Mouse (Mus musculus): ENCODE data around the gene 1700003E16Rik.

1700003E16Rik gene

DNA sequence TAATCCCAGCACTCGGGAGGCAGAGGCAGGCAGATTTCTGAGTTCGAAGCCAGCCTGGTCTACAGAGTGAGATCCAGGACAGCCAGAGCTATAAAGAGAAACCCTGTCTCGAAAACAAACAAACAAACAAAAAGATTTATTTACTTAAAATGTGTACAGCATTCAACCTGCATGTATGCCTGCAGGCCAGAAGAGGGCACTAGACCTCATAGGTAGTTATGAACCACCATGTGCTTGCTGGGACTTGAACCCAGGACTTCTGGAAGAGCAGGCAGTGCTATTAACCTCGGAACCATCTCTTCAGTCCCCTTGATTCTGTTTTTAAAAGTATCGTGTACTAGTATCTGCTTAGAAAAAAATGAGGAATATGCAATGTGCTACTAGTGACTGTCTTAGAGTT lies 28.8 kb upstream of the 1700003E16Rik start:
- DNase-seq (ENCODE audit: low read depth, low spot score): no peak

DNA sequence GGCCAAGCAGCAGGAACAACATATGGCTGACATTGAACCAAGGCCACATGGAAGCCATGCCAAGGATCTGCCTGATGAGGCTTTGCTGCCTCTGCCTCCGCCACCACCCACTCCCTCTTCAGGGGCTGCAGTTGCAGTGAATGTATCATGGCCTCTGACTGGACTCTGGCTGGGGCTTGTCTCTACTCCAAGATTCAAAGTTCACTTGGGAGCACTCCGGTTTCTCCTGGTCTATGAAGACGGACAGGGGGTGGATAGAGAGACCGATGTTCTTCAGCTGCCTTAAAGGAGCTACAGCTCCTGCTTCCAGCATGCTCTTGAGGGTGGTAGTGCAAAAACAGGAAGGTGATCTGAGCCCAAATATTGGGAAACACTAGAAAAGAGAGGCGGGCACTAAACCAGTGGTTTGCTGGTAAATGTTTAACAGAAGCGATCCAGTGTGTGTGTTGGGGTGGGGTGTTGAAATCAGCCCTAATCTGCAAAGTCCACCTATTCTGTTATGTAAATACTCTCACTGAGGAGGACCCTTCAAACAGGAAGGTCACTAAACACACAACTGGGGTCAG lies 24.7 kb upstream of the 1700003E16Rik start:
- no peak for DNase-seq (ENCODE audit: low read depth, low spot score)

DNA sequence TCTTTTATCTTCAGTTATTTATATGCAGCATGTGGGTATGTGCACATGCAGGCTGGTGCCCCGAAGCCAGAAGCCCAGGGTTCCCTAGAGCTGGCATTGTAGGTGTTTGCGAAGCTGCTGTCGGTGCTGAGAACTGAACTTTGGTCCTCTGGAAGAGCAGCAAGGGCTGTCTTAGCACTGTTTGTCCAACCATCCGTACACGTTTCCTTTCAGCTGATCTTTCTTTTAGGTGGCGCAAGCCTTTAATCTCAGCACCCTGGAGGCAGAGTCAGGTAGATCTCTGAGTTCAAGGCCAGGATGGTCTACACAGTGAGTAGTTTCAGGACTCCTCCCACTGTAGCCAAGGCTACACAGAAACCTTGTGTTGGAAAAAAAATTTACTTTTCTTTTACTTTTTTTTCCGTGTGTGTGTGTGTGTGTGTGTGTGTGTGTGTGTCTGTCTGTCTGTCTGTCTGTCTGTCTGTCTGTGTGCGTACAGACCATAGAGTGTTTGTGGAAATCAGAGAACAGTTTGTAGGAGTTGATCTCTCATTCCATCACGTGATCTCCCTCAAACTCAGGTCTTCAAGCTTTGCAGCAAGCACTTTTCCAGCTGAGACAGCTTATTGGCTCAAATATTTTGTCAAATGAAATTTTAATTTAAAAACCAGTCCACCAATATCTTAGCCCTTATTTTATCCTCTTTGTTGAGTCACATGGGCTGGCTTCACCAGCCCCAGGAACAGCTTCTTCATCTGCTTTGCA lies 23.9 kb upstream of the 1700003E16Rik start:
- DNase-seq (ENCODE audit: low read depth, low spot score): no peak

DNA sequence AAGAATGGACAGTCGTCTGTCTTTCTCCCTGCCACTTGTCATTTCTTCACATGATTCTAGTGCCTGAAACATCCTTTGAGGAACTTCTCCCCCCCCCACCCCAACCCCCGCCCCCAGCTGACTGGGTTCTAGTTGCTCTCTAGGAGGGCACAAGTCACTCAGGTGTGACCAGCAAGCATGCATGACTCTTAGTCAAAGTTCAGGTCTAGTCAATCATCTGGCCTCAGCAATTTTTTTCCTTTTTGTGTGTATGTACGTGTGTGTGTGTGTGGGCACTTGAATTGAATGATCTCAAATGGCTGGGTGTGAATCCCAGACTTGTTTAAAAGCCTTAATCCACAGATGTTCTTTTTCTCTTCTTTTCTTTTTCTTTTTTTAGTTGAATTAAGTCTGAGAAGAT lies 22.0 kb upstream of the 1700003E16Rik start:
- DNase-seq (ENCODE audit: low read depth, low spot score): no peak

DNA sequence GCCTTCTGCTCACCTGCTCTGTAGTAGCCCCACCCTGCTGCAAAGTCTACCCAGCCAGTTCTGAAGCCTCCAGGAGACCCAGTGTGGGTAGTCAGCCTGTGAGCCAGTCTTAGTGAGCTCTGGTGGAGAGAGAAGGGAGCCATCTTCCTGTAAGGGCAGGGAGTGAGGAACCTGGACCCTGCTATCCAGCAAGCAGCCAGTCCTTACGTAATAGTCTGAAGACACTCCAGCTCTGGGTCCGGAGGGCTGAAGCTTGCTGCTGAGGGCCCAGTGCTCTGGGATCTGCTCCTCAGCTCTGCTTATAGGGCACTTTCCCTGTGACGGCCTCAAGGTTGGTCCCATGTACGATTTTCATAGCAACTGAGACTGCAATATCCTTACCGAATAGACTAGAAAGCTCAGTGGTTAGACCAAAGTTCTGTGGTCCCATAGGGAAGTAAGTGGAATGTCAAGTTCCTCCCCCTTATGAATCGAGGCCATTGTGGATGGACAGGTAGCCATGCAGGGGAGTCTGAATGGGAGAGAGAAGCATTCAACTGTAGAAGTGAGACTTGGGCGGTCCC lies 21.2 kb upstream of the 1700003E16Rik start, which contains the start of gene Rtkn:
Gene Rtkn, plus strand, starts transcription at position 513 of the 563 bp plus-strand sequence.
- no peak for DNase-seq (ENCODE audit: low read depth, low spot score)

DNA sequence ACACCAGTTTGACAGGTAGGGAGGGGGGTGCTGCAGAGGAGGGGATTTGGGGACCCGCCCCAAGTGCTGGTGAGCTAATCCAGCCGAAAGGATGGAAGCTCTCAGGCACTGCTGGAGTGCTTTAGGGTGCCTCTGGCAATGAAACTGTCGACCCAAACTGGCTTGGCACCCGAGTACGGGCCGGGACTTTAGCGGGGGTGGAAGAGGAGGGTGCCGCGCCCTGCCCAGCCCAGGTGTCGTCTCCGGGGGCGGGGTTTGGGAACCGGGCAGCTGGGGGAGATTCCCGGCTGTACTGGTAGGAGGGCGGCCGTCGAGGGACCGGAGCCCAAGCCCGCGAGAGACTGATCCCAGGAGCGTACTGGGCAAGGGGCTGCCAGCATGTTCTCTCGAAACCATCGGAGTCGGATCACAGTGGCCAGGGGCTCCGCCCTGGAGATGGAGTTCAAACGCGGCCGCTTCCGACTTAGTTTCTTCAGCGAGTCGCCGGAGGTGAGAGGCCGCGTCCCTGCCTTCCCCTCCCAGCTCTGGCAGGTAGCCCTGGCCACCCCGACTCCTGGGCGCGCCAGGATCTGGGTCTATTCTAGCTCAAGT lies 20.5 kb upstream of the 1700003E16Rik start:
- DNase-seq (ENCODE audit: low read depth, low spot score): no peak

DNA sequence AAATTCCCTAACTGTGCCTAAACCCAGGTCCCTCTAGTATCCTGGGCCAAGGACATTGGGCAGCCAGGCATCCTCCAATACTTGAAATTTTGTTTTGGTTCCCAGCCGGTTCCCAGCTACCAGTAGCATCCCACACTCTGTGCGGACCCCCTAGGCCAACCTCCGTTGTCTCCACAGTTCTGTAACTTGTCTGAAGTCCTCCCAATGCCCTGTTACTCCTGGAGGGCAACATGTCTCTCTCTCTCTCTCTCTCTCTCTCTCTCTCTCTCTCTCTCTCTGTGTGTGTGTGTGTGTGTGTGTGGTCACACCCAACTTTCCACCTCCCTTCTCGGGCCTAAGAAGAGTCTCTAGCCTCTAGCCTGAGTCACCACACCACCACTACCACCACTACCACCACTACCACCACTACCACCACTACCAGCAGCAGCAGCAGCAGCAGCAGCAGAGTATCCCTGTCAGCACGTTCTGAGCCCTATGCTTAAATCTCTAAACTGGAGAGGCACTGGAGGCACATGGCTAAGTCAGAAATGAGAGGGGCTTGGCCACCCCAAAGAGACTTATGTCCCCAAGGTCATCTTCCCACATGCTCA lies 19.8 kb upstream of the 1700003E16Rik start:
- no peak for DNase-seq (ENCODE audit: low read depth, low spot score)

DNA sequence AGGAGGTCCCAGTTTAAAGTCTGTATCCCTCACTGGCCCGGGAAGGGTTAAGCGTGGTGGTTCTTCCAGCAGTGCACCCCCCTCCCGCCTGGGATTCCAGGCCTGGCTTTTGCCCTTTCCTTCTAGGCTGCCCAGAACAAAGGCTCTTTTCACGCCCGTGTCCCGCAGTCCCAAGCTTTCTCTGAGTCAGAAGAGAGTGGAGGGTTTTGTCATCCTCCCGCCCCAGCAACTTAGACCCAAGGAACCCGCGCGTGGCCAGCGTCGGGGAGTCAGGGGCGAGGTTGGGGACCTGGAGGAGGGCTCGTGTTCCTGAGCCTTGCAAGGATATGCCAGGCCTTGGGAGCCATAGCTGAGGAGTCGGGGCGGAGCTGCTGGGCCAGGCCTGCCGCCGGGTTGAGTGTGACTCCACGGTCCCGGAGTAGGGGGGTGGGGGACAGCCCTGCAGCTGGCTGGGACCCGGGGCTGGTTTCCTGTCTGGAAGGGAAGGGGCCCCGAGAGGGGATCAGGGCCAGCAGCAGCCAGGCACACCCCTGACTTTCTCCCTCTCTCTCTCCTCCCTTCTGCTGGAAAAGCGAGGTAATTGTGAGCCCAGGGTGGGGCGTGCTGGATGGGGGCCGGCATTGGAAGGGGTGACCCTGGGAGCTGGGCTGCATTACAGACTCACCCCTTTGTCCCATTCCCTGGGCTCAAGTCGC lies 19.2 kb upstream of the 1700003E16Rik start:
- no peak for DNase-seq (ENCODE audit: low read depth, low spot score)

DNA sequence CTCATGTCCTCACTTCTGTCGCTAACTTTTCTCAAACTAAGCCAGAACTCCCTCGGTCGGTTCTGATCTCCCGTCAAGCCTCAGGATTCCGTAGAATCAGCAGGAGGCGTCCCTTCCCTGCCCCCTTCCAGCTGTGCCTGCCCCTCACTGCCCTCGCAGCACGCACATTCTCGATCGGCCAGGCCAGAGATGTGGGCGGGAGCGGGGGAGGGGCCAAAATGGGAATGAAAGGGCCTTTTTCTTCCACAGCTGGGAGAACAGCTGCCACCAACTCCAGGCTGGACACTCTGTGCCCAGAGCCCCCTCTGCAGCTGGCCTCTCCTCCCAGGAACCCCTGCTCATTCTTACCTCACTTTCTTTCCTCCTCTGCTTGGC lies 18.6 kb upstream of the 1700003E16Rik start:
- no peak for DNase-seq (ENCODE audit: low read depth, low spot score)

DNA sequence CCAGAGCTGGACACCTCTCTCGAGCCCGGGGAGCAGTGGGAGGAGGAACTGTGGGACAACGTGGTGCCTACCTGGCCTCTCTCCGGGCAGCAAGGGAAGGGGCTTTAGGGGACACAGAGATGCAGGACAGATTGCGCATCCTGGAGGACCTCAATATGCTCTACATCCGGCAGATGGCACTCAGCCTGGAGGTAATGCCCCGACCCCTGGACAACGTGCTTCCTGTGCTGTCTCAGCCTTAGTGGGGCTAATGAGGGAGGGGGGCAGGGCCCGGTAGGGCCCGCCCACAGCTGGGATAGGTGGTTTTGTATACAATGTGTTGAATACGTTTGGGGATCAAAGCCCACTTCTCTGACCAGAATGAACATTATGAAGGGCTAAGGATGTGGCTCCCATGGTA lies 18.1 kb upstream of the 1700003E16Rik start:
- no peak for DNase-seq (ENCODE audit: low read depth, low spot score)

DNA sequence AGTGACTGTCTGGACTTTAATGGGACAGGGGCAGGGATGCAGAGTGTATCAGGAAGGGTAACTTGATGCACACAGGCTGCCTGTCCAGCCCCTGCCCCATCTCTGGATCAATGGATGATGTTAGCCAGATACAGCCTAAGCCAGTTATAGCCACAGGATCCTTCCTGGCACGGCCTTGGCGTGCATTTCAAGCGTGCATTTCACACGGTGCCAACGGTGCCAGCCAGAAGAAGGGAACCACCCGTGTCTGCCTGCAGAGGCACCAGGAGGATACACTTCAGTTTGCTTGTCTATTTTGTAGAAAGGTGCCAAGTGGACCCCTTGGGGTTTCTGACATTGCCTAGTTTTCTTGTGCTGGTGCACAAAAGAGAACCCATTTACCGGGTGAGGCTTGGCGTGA lies 16.2 kb upstream of the 1700003E16Rik start:
- DNase-seq (ENCODE audit: low read depth, low spot score): no peak

DNA sequence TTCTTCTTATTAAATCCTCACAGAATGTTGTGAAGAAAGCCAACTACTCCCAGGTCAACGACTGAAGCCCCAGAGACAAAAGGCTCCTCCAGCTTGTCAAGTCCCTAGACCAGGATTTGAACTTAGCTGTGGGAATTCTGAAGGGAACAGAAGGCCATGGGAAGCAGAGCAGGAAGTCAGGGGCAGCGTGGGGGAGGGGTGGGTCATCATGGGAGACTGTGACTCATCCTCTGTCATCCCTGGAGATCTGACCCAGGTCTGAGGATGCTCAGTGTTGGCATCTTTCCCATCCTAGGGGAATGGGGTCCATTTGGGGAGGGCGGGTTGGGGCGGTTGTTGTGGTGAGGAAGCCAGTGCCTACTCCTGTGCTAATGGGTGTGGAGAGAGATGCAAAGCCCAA lies 14.6 kb upstream of the 1700003E16Rik start:
- no peak for DNase-seq (ENCODE audit: low read depth, low spot score)

DNA sequence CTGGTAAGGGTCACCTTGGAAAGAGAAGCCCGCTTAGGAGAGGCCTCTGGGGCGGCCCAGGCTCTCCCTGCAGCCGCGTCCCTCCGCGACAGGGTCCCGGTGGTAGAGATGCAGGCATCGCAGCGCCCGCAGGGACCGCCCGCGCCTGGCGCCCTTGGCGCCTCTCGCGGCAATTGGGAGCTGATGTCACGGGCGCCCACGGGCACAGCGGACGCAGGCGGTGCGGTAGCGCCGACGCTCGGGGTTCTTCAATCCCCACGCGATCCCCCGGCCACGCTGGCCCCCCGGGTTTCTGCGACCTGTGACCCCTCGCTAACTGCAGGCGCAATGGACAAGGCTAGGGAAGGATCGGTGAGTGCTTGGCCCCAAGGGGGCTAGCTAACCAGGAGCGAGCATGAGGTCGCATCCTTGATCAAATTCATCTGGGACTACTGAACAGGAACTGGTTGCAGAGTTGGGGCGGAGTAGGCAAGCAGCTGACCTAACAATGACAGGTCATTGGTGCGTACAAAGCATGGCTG lies 13.9 kb upstream of the 1700003E16Rik start:
- no peak for DNase-seq (ENCODE audit: low read depth, low spot score)

DNA sequence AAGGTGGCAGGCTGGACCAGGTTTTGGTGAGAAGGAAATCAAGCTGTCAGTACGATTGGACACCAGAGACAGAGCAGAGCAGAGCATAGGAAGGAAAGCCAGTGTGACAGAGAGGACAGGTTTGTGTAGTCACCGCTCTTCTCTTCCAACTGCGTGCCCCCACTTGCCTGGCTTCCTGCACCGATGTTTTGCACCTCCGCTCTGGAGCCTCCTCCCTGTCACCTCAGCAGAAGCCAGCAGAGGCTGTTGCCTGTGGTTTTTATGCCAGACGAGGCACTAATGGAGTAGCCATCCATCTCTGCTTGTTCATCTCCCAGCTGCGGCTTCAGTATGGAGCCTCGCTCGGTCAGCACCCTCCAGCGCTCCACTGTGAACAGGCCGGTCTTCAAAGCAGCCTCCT lies 13.3 kb upstream of the 1700003E16Rik start:
- DNase-seq (ENCODE audit: low read depth, low spot score): no peak

DNA sequence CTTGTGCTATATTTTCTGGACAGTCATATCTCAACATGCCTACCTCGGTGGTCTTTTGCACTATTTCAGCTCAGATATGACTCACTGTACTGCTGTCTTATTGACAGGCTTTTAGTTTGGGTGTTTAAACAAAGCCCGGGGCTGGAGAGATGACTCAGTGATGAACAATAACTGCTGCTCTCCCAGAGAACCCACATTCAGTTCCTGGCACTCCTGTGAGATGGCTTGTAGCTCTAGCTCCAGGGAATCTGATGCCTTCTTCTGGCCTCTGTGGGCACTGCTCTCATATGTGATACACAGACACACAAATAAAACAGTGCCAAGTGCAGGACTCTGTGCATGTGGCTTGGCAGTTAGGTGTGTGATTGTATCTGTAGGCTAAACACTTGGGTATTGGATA lies 11.0 kb upstream of the 1700003E16Rik start:
- no peak for DNase-seq (ENCODE audit: low read depth, low spot score)

DNA sequence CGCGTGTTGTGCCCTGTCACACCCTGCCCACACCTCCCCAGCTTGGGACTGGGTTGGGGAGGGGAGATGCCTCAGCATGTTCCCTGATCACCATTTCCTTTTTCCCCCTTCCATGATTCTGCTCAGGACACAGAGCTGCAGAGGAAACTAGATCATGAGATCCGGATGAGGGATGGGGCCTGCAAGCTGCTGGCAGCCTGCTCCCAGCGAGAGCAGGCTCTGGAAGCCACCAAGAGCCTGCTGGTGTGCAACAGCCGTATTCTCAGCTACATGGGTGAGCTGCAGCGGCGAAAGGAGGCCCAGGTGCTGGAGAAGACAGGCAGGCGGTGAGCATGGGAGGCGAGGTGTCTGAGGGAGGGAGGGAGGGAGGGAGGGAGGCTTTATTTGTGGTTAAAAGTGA lies 10.4 kb upstream of the 1700003E16Rik start:
- no peak for DNase-seq (ENCODE audit: low read depth, low spot score)

DNA sequence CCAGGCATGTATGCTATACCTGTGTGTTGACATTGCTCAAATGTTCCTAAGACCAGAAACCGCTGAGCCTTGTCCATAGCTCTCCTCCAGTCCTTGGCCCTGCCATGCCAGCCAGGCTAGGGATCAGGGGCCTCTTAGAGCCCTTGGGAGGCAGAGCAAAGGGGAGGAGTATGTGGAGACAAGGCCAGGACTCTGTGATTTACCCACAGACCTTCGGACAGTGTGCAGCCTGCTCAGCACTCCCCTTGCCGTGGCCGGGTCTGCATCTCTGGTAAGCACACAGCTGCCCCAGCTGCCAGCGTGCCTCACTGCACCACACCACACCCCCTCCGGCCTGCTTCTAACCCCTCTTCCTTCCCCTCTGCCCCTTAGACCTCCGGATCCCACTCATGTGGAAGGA lies 8.9 kb upstream of the 1700003E16Rik start:
- DNase-seq (ENCODE audit: low read depth, low spot score): no peak

DNA sequence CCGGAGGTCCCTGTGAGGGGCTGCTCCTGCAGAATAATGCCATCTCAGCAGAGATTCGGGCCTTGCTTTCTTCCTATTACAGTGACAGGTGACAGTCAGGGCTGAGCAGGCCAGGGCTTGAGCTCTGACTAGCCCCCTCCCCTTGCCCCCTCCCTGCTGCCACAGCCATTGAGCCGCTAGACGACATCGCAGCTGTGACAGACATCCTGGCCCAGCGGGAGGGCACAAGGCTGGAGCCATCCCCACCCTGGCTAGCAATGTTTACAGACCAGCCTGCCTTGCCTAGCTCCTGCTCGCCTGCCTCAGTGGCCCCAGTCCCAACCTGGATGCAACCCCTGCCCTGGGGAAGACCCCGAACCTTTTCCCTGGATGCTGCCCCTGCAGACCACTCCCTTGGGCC lies 4.5 kb upstream of the 1700003E16Rik start:
- no peak for DNase-seq (ENCODE audit: low read depth, low spot score)

DNA sequence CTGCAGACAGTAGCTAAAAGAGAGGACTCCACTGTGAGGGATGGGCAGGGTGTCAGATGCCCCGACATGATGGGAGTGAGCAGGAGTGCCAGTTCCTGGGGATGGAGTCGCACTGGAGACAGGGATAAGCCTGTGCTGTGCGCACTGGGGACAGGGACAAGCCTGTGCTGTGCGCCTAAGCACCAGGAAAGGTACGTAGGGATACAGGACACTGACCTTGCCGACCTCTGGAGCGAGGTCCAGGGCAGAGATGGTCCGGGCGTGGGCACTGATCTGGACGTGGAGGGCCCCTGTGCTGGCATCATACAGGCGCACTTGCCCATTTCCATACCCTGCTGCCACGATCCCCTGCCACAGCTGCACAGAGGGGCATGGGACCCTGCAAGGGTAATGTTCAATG lies 3.2 kb upstream of the 1700003E16Rik start:
- DNase-seq (ENCODE audit: low read depth, low spot score): no peak

DNA sequence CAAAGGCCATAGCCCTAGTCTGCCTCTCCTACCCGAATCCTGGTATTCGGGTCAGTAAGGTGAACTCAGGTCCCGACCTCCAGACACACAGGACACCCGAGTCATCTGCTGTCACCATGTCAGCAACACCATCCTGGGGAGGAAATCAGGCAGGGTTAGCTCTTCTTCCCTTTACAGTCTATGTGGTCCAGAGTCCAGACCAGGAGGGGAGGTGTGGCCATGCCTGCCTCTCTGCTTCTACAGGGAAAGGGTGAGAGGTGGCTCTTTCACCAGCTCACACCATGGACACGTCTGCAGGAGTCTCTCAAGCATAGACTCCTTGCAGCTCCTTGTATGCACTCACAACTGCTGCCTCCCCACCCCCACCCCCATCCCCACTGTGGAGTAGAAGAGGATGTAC lies 2.7 kb upstream of the 1700003E16Rik start:
- DNase-seq (ENCODE audit: low read depth, low spot score): no peak

DNA sequence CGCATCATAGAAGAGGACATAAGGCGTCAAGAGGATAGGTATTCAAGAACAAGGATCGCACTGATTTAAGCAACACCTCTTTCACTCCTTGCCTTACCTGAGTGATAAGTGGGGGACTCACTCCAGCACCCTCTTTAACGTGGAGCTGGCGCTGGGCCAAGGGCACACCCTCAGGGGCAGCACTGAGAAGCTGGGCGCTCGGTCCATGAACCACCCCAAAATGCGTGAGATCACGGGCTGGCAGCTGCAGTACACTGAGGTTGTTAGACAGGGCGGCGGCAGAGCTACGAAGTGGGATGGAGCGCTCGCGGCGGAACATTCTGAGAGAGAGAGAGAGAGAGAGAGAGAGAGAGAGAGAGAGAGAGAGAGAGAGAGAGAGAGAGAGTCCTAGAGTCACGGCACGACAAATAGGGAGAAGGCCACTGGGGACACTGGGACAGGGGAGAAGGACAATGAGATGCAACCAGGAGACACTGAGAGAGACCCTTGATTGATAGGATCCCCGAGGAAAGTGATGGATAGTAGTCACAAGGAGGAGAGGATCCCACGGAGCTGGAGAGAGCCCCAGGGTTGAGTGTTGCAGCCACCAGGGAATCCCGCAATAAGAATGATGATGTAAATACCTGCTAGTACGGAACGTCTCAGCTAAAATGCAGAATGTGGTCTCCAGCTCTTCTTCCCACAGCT lies 509 bp upstream of the 1700003E16Rik start:
- DNase-seq (ENCODE audit: low read depth, low spot score): peak; percentile 3

Data from A20 (cell line).